Mouse (Mus musculus) urinary bladder, postnatal 14 days (tissue): ENCODE measurements around the gene Exoc4.

Experiments
- DNase-seq: peaks from one replicate; pipeline ENCODE4 v3.0.0; 2021; ENCODE audit warnings: low spot score

The Exoc4 gene

GRCm38 (mm10) chr6:33939169-33939568 lies 690.3 kb downstream of the Exoc4 start:
- DNase-seq = no peak

GRCm38 (mm10) chr6:33946911-33947489 lies 698.1 kb downstream of the Exoc4 start:
- DNase-seq = no peak

- no peak for DNase-seq
Observed at GRCm38 (mm10) chr6:33950113-33950512, 701.2 kb downstream of the Exoc4 start.

GRCm38 (mm10) chr6:33955469-33955868 lies 706.6 kb downstream of the Exoc4 start:
- DNase-seq = no peak

- no peak for DNase-seq
Observed at GRCm38 (mm10) chr6:33958281-33958680, 709.4 kb downstream of the Exoc4 start.

GRCm38 (mm10) chr6:33960766-33961165 lies 711.9 kb downstream of the Exoc4 start:
- no peak for DNase-seq

GRCm38 (mm10) chr6:33963092-33963491 lies 714.2 kb downstream of the Exoc4 start:
- no peak for DNase-seq

- no peak for DNase-seq
Observed at GRCm38 (mm10) chr6:33965571-33965970, 716.7 kb downstream of the Exoc4 start.

- no peak for DNase-seq
Observed at GRCm38 (mm10) chr6:33968746-33969145, 719.9 kb downstream of the Exoc4 start.

- DNase-seq = no peak
Observed at GRCm38 (mm10) chr6:33972801-33973200, 723.9 kb downstream of the Exoc4 start.

- DNase-seq = no peak
Observed at GRCm38 (mm10) chr6:33976576-33976975, 727.7 kb downstream of the Exoc4 start.

- DNase-seq = no peak
Observed at GRCm38 (mm10) chr6:33977448-33977847, 728.6 kb downstream of the Exoc4 start.

- DNase-seq = no peak
Observed at GRCm38 (mm10) chr6:33977880-33978279, 729.0 kb downstream of the Exoc4 start.

GRCm38 (mm10) chr6:33982709-33983108 lies 733.8 kb downstream of the Exoc4 start:
- DNase-seq = no peak

- DNase-seq = no peak
Observed at GRCm38 (mm10) chr6:33987132-33987531, 738.2 kb downstream of the Exoc4 start.

- DNase-seq = no peak
Observed at GRCm38 (mm10) chr6:33992213-33993034, 743.5 kb downstream of the Exoc4 start.

GRCm38 (mm10) chr6:33993842-33994241 lies 745.0 kb downstream of the Exoc4 start:
- DNase-seq = no peak

GRCm38 (mm10) chr6:33998590-33998989 lies 749.7 kb downstream of the Exoc4 start:
- no peak for DNase-seq

GRCm38 (mm10) chr6:33999530-33999929 lies 750.6 kb downstream of the Exoc4 start:
- no peak for DNase-seq

GRCm38 (mm10) chr6:34000644-34001043 lies 751.8 kb downstream of the Exoc4 start:
- DNase-seq = no peak

- DNase-seq = no peak
Observed at GRCm38 (mm10) chr6:34003033-34003432, 754.1 kb downstream of the Exoc4 start.

GRCm38 (mm10) chr6:34013469-34013868 lies 764.6 kb downstream of the Exoc4 start:
- no peak for DNase-seq
